ENCODE assay signal across 8 mouse cellular contexts in genomic region chr1:161034435-161035280, GRCm38 (mm10). TPM values are rescaled to one million over a fixed set of nuclear protein-coding genes. Genes with fewer than 3 reads are reported as not detected.
DNase-seq lines count a peak whose midpoint lies in the region; ATAC-seq lines count a peak whose summit lies in the region.

Gene Zbtb37 (minus strand): TSS chr1:161034849.

- H3K4me2 ChIP-seq in heart, embryonic 13.5 days, result peak within 1 kb of the TSS; percentile 85
- H3K4me2 ChIP-seq in liver, embryonic 12.5 days, result peak within 1 kb of the TSS; percentile 88
- peak within 1 kb of the TSS; percentile 70 for H3K4me2 ChIP-seq in stomach, embryonic 15.5 days

- no peaks in the 10 kb centered on the region for H3K27me3 ChIP-seq in heart, embryonic 13.5 days (replicated peaks)
- H3K27me3 ChIP-seq in liver, embryonic 12.5 days (replicated peaks), result no peaks in the 10 kb centered on the region
- H3K27me3 ChIP-seq in stomach, embryonic 15.5 days (replicated peaks), result no peaks in the 10 kb centered on the region

- ATAC-seq in erythroid progenitor cell, adult 5-6 weeks (replicated peaks; ENCODE audit: low FRiP score, poor library complexity, severe bottlenecking), result peak; percentile 83
- ATAC-seq in heart, embryonic 13.5 days (ENCODE audit: extremely low read depth, insufficient number of reproducible peaks, low FRiP score, low TSS enrichment), result peak; percentile 94
- peak; percentile 81 for ATAC-seq in liver, embryonic 12.5 days
- peak; percentile 90 for ATAC-seq in stomach, embryonic 15.5 days (ENCODE audit: insufficient read depth, low FRiP score, low read depth)

- H3K36me3 ChIP-seq in heart, embryonic 13.5 days, result peaks cover 67% of the 10 kb centered on the region
- peaks cover 60% of the 10 kb centered on the region for H3K36me3 ChIP-seq in liver, embryonic 12.5 days
- peaks cover 11% of the 10 kb centered on the region for H3K36me3 ChIP-seq in stomach, embryonic 15.5 days

- peak; percentile 99 for DNase-seq in CD4-positive helper T cell, adult 2 months (ENCODE audit: low read depth, low spot score)
- DNase-seq in brain, embryonic 18.5 days (ENCODE audit: low read depth, low spot score), result peak; percentile 99
- DNase-seq in kidney, postnatal 10 days, result peak; percentile 99
- peak; percentile 97 to 98 for DNase-seq in natural killer cell, adult 2 months (ENCODE audit: low spot score in 2 of 2)

- H3K27ac ChIP-seq in heart, embryonic 13.5 days (replicated peaks), result peak within 1 kb of the TSS; percentile 94
- peak within 1 kb of the TSS; percentile 96 for H3K27ac ChIP-seq in liver, embryonic 12.5 days
- H3K27ac ChIP-seq in stomach, embryonic 15.5 days, result peak within 1 kb of the TSS; percentile 92

- peak within 1 kb of the TSS; percentile 75 for H3K4me3 ChIP-seq in heart, embryonic 13.5 days
- H3K4me3 ChIP-seq in liver, embryonic 12.5 days, result peak within 1 kb of the TSS; percentile 78
- peak within 1 kb of the TSS; percentile 81 for H3K4me3 ChIP-seq in stomach, embryonic 15.5 days (replicated peaks)

- no peaks in the 10 kb centered on the region for H3K9me3 ChIP-seq in heart, embryonic 13.5 days
- no peaks in the 10 kb centered on the region for H3K9me3 ChIP-seq in liver, embryonic 12.5 days (replicated peaks)
- H3K9me3 ChIP-seq in stomach, embryonic 15.5 days, result no peaks in the 10 kb centered on the region

- H3K9ac ChIP-seq in heart, embryonic 13.5 days, result peak within 1 kb of the TSS; percentile 95
- H3K9ac ChIP-seq in liver, embryonic 12.5 days, result peak within 1 kb of the TSS; percentile 88
- peak within 1 kb of the TSS; percentile 70 for H3K9ac ChIP-seq in stomach, embryonic 15.5 days

- WGBS in heart, embryonic 13.5 days, result under 1% methylated on average over 71 of the region's 76 CpGs
- under 1% methylated on average over 71 of the region's 76 CpGs for WGBS in liver, embryonic 12.5 days (ENCODE audit: insufficient replicate concordance)
- WGBS in stomach, embryonic 15.5 days, result under 1% methylated on average over 69 of the region's 76 CpGs

- H3K4me1 ChIP-seq in heart, embryonic 13.5 days, result peaks cover 29% of the 10 kb centered on the region
- H3K4me1 ChIP-seq in liver, embryonic 12.5 days, result peaks cover 47% of the 10 kb centered on the region
- H3K4me1 ChIP-seq in stomach, embryonic 15.5 days, result peaks cover 11% of the 10 kb centered on the region; the same call in 1 of the 2 replicates

RNA-seq across cellular contexts. Expression of gene Zbtb37, which starts in this region (rescaled TPM):
- total RNA-seq in erythroid progenitor cell, adult 5-6 weeks (2015; ENCODE audit: low replicate concordance), result 2.5 and 5.4 TPM in 2 replicates
- 4.8 and 5.0 TPM in 2 replicates for total RNA-seq in erythroid progenitor cell, adult 5-6 weeks (2017; ENCODE audit: low replicate concordance)
- 6.3 TPM in 2 replicates for polyA plus RNA-seq in heart, embryonic 13.5 days (2015; fragmentation: Nextera tagmentation; extraction: Ambion mirVana)
- 2.5 and 3.1 TPM in 2 replicates for polyA plus RNA-seq in liver, embryonic 12.5 days (2016; fragmentation: Nextera tagmentation; extraction: Ambion mirVana)
- polyA plus RNA-seq in stomach, embryonic 15.5 days (2015; fragmentation: Nextera tagmentation; extraction: Ambion mirVana), result 7.7 and 8.0 TPM in 2 replicates

Comparison
In these comparisons a context has a peak if more than half of its experiments do, and no peak if none do; other contexts are left out.
1. Peak in every context shown above with its lines: DNase-seq, ATAC-seq, H3K4me3 ChIP-seq and H3K27ac ChIP-seq.